Mouse (Mus musculus): ENCODE results near the gene Pabpn1. TPM values are rescaled to one million over a fixed set of nuclear protein-coding genes. Genes with fewer than 3 reads are reported as not detected.

Gene Pabpn1
- 165 and 331 TPM in 2 replicates for polyA plus RNA-seq (2012; ENCODE audit: low replicate concordance)

DNA sequence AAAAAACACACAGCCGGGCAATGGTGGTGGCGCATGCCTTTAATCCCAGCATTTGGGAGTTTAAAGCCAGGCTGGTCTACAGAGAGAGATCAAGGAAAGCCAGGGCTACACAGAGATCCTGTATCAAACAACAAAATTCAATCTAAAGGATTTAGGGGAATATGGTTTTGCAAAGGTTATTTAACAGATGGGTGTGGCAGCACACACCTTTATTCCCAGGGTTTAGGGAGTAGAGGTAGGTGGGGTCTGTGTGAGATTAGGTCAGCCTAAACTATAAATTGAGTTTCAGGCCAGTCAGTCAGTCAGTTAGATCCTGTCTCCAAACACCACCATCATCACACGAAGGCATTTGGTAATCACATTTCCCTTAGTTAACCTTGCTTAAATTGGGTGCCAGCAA lies at the start of gene Pabpn1:
Pabpn1 (plus strand) TSS at position 301 of the 400 bp plus-strand sequence.

DNA sequence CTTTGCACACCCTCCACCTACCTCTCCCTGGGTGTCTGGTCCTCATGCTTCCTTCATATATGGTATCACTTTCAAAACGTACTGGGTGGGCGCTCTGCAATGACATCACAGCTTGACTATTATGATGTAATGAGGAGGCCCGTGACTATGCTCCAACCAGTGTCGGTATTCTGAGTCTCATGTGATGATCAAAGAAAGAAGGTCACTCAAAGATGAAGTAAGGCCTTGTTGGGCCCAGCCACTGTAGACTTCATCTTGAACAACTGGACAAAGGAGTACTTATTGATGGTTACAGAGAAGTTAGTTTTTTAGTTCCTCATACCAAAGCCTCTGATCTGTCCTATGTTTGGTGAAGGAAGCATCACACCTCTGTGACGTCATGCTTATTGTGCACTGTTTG lies 21.4 kb upstream of the Pabpn1 start, which contains the start of gene Homez:
Homez (minus strand) TSS at position 101 of the 400 bp plus-strand sequence.

DNA sequence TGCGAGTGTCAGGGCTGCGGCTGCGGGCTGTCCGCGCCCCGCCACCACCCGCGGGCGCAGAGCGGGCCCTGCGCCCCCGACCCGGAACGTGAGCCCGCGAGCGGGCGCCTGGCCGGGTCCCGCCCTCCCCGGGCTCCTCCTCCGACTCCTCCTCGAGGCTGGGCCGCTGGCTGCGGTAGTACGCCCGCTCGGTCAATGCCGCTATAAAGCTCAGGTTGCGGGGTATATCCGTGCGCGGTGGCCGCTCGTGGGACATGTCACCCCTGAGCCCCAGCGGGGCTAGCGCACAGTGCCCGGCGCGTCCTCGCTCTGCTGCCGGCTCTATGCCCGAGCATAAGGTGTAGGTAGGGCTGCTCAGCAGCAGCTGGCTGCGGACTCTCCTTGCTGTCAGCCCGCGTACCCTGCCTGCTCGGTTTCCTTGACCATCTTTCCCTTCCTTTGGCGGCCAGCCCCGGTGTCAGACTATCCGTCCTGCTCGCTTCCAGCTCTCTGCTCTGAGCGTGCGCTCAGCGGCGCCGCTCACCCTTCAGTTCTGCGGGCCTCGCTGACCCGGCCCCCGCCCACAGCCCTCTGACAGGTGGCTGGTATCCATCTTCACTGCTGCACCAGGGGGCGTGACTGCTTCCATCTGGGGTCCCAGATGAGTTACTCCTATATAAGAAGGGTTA lies 15.1 kb upstream of the Pabpn1 start, which contains the start of gene Ppp1r3e:
Ppp1r3e (minus strand) TSS at position 503 of the 668 bp plus-strand sequence.

DNA sequence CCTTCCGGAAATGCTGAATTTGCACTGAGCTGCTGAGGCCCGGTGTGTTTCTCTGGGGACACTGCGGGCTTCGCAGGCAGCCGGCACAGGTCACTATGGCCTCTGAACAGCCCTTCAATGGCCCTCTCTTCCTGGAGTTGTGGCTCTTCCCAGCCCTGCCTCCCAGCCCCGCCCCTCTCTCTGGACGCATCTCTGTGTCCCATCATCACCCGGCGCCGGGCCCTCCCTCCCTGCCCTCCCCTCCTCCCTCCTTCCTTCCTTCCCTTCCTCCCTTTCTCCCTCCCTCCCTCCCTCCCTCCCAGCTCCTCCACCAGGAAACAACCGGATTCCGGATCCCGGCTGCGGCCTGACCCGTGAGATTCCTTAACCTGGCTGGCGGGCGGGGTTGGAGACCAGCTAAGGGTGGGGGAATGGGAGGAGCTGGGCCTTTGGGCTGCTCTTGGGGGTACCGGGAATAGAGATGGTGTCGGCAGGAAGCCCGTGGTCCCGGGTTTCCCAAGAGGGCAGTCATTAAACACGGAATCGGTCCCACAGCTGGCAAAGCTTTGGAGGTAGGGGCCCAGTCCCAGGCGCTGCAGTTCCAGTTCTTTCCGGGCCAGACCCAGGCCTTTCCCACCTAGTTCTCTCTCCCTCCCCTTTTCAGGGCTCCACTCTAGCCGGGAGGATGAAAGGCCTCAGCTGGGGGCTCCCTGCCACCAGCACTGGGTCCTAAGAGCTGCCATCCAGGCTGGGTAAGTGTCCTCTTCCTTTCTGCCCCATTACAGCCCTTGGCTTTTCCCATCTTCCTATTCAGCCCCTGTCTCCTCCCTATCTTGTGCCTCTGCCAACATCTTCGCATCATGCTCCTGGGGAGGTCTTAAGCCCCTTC lies 8.9 kb upstream of the Pabpn1 start, which contains the start of the genes Bcl2l2 and Gm20521:
Bcl2l2 (plus strand) TSS at position 224 of the 868 bp plus-strand sequence.
Gm20521 (plus strand) TSS at position 288 of the 868 bp plus-strand sequence.

DNA sequence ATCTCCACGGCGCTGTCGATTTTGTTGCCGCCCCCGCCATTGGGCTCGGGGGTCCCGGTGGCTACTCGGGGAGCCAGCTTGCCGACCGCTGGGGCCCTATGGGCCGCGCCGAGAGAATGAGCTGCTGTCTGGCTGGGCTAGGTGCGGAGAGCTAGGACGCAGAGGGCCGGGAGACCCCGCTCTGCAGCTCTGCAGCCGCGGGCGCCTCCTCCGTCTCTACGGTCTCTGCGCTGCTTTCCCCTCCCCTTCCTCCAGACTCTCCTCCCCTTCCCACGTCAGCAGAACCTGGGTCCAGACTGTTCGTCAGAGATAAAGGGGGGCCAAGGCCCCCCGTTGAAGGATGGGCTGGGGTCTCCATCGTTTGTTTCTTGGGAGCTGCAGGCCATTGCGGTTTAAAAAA lies 20.6 kb downstream of the Pabpn1 start, which contains the start of gene Slc22a17:
Slc22a17 (minus strand) TSS at position 247 of the 400 bp plus-strand sequence.

DNA sequence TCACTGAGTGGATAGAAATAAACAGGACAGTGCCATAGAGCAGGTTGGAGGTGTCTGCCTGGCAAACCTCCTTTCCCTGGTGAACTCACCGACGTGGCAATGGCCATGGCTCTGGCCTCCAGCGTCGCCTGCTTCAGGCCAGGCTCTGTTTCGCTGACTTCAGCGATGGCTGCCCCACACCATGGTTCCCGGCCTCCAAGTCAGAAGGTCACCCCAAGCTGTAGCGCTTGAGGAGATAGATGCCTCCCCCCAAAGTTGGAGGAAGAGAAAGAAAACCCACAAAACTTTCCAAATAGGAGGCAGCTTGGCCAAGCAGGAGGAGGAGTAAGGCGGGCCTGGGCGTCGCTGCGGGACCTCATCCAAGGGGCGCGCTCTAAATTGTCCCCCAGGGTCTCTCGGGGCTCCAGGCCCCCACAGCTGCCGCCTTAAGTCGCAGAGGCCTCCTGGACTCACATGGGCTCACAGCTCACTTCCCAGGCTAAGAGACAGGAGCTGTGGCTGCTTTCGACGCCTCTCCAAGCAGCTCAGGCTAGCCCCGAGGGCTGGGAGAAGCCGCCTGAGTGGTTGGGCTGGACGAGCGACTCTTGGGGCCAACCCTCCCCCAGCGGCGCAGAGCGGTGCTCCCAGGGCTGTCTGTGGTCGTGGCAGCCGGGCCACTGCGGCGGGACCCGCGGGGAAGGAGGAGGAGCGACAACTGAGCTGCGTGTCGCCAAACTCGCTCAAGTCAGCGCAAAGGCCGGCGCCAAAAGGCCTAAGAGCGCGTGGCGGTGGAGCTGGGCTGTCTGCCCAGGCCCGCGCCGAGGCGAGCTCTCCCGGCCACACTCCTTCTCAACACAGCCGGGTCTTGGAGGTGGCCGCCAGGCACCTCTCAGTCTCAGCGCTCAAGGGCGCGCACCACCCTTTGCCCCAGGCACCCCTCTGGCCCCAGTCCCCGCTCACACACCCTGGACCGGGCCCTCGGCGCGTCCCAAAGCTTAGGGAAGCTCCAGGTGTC lies 33.3 kb downstream of the Pabpn1 start, which contains the start of gene Efs:
Efs (minus strand) TSS at position 778 of the 994 bp plus-strand sequence.

DNA sequence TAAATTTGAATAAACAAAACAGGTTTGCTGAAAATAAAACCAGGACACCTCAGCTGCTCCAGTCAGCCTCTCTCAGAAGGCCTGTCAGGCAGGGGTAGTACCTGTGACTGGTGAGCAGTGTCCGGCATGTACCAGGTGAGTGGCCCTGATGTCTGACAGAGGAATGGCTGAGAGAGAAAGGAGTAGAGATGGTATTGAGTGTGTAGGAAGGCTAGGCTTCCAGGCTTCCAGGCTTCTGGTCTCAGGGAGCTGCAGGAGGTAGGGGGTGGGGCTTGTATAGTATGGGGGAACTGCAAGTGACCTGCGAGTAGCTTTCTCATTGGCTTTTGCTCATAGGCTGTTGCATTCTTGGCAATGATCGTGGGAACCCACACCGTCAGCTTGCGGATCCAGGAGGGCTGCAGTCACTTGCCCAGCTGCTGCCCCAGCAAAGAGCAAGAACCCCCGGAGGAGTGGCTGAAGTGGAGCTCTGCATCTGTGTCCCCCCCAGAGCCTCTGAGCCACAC lies 40.4 kb downstream of the Pabpn1 start, which contains the start of gene Il25:
Il25 (plus strand) TSS at position 51 of the 506 bp plus-strand sequence.

DNA sequence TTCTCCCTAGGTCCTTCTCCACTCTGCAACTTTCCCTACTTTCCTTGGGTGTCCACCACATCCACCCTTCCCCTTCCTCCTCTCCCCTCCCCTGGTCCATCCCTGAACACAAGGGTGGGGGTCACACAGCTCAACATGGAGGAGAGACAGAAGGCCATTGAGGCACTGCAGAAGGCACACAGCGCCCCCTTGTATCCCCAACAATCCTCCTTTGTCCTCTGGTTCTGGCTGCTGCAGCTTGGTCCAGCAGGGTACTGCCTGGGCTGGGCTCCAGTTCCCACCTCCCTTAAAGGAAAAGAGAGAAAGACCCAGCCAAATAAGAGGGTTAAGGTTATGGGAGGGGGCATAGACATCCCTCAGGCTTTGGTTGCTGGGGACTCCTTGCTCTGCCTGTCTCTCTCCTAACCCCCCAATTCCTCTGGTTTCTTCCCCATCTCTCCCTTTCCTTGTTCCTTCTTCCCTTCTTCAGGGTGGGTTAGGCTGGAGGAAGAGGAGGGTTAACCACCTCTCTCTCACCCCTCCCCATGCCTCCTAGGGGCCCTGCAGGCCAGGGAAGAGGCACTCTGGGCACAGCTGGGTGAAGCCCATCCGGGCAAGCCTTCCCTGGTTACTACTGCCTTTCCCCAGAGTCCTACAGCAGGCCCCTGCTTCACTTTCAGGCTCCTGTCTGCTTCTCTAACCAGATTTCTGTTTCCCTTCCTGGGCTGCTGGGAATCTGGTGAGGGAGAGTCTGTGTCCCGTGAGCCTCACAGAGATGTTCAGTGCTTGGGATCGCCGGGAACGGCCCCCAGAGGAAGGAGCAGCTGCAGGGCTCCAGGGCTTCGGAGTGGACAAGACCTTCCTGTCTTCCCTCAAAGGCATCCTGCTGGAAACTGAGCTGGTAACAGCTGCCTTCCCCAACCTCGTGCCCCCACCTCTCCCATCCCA lies 43.9 kb downstream of the Pabpn1 start, which contains the start of gene Cmtm5:
Cmtm5 (plus strand) TSS at position 358 of the 927 bp plus-strand sequence.

Other genes with a start within 250 kb of the Pabpn1 start
- gene 1700123O20Rik, start 206.3 kb upstream of the Pabpn1 start, polyA plus RNA-seq (2012; ENCODE audit: low replicate concordance) = 21.9 and 24.6 TPM in 2 replicates
- gene Acin1, start 205.6 kb upstream of the Pabpn1 start, polyA plus RNA-seq (2012; ENCODE audit: low replicate concordance) = 173 and 343 TPM in 2 replicates
- not detected in 2 replicates for gene Gm29776, start 193.7 kb upstream of the Pabpn1 start, polyA plus RNA-seq (2012; ENCODE audit: low replicate concordance)
- 1.6 and 3.1 TPM in 2 replicates for gene Cebpe, start 180.3 kb upstream of the Pabpn1 start, polyA plus RNA-seq (2012; ENCODE audit: low replicate concordance)
- 19.6 and 21.8 TPM in 2 replicates for gene Slc7a8, start 110.6 kb upstream of the Pabpn1 start, polyA plus RNA-seq (2012; ENCODE audit: low replicate concordance)
- gene Rnf212b, start 78.4 kb upstream of the Pabpn1 start, polyA plus RNA-seq (2012; ENCODE audit: low replicate concordance) = not detected in 2 replicates
- gene Homez, start 21.5 kb upstream of the Pabpn1 start, polyA plus RNA-seq (2012; ENCODE audit: low replicate concordance) = 0.86 and 0.91 TPM in 2 replicates
- 1.2 TPM in 2 replicates for gene Ppp1r3e, start 14.9 kb upstream of the Pabpn1 start, polyA plus RNA-seq (2012; ENCODE audit: low replicate concordance)
- 48.9 and 77.3 TPM in 2 replicates for gene Bcl2l2, start 9.1 kb upstream of the Pabpn1 start, polyA plus RNA-seq (2012; ENCODE audit: low replicate concordance)
- gene Gm20521, start 9.1 kb upstream of the Pabpn1 start, polyA plus RNA-seq (2012; ENCODE audit: low replicate concordance) = 10.1 and 11.1 TPM in 2 replicates
- 1.7 and 2.0 TPM in 2 replicates for gene Slc22a17, start 20.6 kb downstream of the Pabpn1 start, polyA plus RNA-seq (2012; ENCODE audit: low replicate concordance)
- gene Efs, start 33.6 kb downstream of the Pabpn1 start, polyA plus RNA-seq (2012; ENCODE audit: low replicate concordance) = 0.27 and 0.41 TPM in 2 replicates
- not detected in 2 replicates for gene Il25, start 40.2 kb downstream of the Pabpn1 start, polyA plus RNA-seq (2012; ENCODE audit: low replicate concordance)
- not detected in 2 replicates for gene Cmtm5, start 43.8 kb downstream of the Pabpn1 start, polyA plus RNA-seq (2012; ENCODE audit: low replicate concordance)
- gene Myh6, start 74.4 kb downstream of the Pabpn1 start, polyA plus RNA-seq (2012; ENCODE audit: low replicate concordance) = 0.52 TPM in 1 of 2 replicates, not detected in the other
- gene Gm17428, start 84.4 kb downstream of the Pabpn1 start, polyA plus RNA-seq (2012; ENCODE audit: low replicate concordance) = not detected in 2 replicates
- not detected in 2 replicates for gene Myh7, start 102.1 kb downstream of the Pabpn1 start, polyA plus RNA-seq (2012; ENCODE audit: low replicate concordance)
- 35.4 and 46.8 TPM in 2 replicates for gene Ngdn, start 123.0 kb downstream of the Pabpn1 start, polyA plus RNA-seq (2012; ENCODE audit: low replicate concordance)
- 7.2 and 11.2 TPM in 2 replicates for gene Zfhx2, start 199.8 kb downstream of the Pabpn1 start, polyA plus RNA-seq (2012; ENCODE audit: low replicate concordance)
- gene Thtpa, start 202.3 kb downstream of the Pabpn1 start, polyA plus RNA-seq (2012; ENCODE audit: low replicate concordance) = 2.2 and 3.4 TPM in 2 replicates
- 11.8 and 17.7 TPM in 2 replicates for gene Ap1g2, start 214.1 kb downstream of the Pabpn1 start, polyA plus RNA-seq (2012; ENCODE audit: low replicate concordance)
- gene Jph4, start 224.4 kb downstream of the Pabpn1 start, polyA plus RNA-seq (2012; ENCODE audit: low replicate concordance) = not detected in 2 replicates